Mouse (Mus musculus) MEL (cell line): ENCODE data around the gene Masp1. TPM values are rescaled to one million over a fixed set of nuclear protein-coding genes. Genes with fewer than 3 reads are reported as not detected.

Experiments used
- DNase-seq: peaks from one replicate; pipeline ENCODE4 v3.0.0; 2011; ENCODE audit warnings: low read depth, low spot score
- H3K27ac ChIP-seq: 2 replicates; pipeline ENCODE4 v1.5.1; 2012; ENCODE audit warnings: low read depth, mild to moderate bottlenecking, control low read depth, low read length, moderate library complexity; ENCODE audit not compliant: control insufficient read depth
- H3K27me3 ChIP-seq, 2 experiments: fragments of 150-350 bp in 1 of 2; sonication (generic) in 1 of 2; 2 replicates each; pipeline ENCODE4 v1.6.1; 2012; ENCODE audit warnings: low read length in 2 of 2, mild to moderate bottlenecking in 2 of 2, improper control_type of control experiment in 1 of 2, moderate library complexity in 1 of 2; ENCODE audit not compliant: insufficient read depth in 2 of 2, control insufficient read depth in 1 of 2
- H3K36me3 ChIP-seq, 2 experiments: 2 replicates each; pipeline ENCODE4 v1.6.1; 2012 to 2014; ENCODE audit warnings: low read length in 2 of 2, improper control_type of control experiment in 1 of 2, inconsistent platforms in 1 of 2, mild to moderate bottlenecking in 1 of 2; ENCODE audit not compliant: insufficient read depth in 2 of 2, control insufficient read depth in 1 of 2
- H3K4me1 ChIP-seq, 2 experiments: fragments of 150-350 bp in 1 of 2; sonication (generic) in 1 of 2; 2 replicates each; pipeline ENCODE4 v1.6.1; 2012; ENCODE audit warnings: low read length in 2 of 2, improper control_type of control experiment in 1 of 2, mild to moderate bottlenecking in 1 of 2; ENCODE audit not compliant: insufficient read depth in 2 of 2, control insufficient read depth in 1 of 2
- H3K4me3 ChIP-seq, 2 experiments: fragments of 150-350 bp in 1 of 2; sonication (generic) in 1 of 2; 2 replicates each; pipeline ENCODE4 v1.5.1; 2012; ENCODE audit warnings: low read depth in 2 of 2, low read length in 2 of 2, mild to moderate bottlenecking in 2 of 2, moderate library complexity in 2 of 2, control low read depth in 1 of 2, improper control_type of control experiment in 1 of 2; ENCODE audit not compliant: control insufficient read depth in 1 of 2, insufficient read depth in 1 of 2
- H3K79me2 ChIP-seq: 2 replicates; pipeline ENCODE4 v1.6.1; 2012; ENCODE audit warnings: mild to moderate bottlenecking, low read length, moderate library complexity; ENCODE audit not compliant: control insufficient read depth, poor library complexity, insufficient read depth
- H3K9ac ChIP-seq: 2 replicates; pipeline ENCODE4 v1.6.1; 2012; ENCODE audit warnings: low read depth, mild to moderate bottlenecking, control low read depth, low read length, moderate library complexity; ENCODE audit not compliant: control insufficient read depth, poor library complexity, severe bottlenecking
- H3K9me3 ChIP-seq: fragments of 150-350 bp; sonication (generic); replicated peaks from 2 replicates; pipeline ENCODE4 v1.6.1; 2012; ENCODE audit warnings: mild to moderate bottlenecking, low read length, improper control_type of control experiment, moderate library complexity; ENCODE audit not compliant: insufficient read depth
- CHD2 ChIP-seq: IDR thresholded peaks from 2 replicates; pipeline ENCODE4 v1.6.1; 2011; ENCODE audit warnings: low read length, improper control_type of control experiment
- CTCF ChIP-seq, 3 experiments: IDR thresholded peaks in 2 of 3; conservative IDR thresholded peaks in 1 of 3; 2 replicates each; pipeline ENCODE4 v1.5.1; 2011 to 2012; ENCODE audit warnings: low read length in 3 of 3, low read depth in 2 of 3, mild to moderate bottlenecking in 2 of 3, improper control_type of control experiment in 1 of 3, inconsistent platforms in 1 of 3, mixed read lengths in 1 of 3, moderate library complexity in 1 of 3; ENCODE audit not compliant: control insufficient read depth in 1 of 3, insufficient read depth in 1 of 3, poor library complexity in 1 of 3, severe bottlenecking in 1 of 3
- E2F4 ChIP-seq: IDR thresholded peaks from 2 replicates; pipeline ENCODE4 v1.6.1; 2011; ENCODE audit warnings: low read depth, low read length, improper control_type of control experiment, borderline replicate concordance
- ELF1 ChIP-seq: IDR thresholded peaks from 2 replicates; pipeline ENCODE4 v1.6.1; 2014; ENCODE audit warnings: low read depth, mild to moderate bottlenecking, inconsistent platforms, low read length, improper control_type of control experiment, moderate library complexity
- EP300 ChIP-seq, 2 experiments: IDR thresholded peaks; 2 replicates each; pipeline ENCODE4 v1.6.1; 2011; ENCODE audit warnings: improper control_type of control experiment in 2 of 2, low read length in 2 of 2, low read depth in 1 of 2, mild to moderate bottlenecking in 1 of 2
- GATA1 ChIP-seq: IDR thresholded peaks from 2 replicates; pipeline ENCODE4 v1.6.1; 2011; ENCODE audit warnings: low read depth, low read length, improper control_type of control experiment
- MAX ChIP-seq: IDR thresholded peaks from 2 replicates; pipeline ENCODE4 v1.6.1; 2011; ENCODE audit warnings: low read length, improper control_type of control experiment
- NELFE ChIP-seq: IDR thresholded peaks from 2 replicates; pipeline ENCODE4 v1.6.1; 2011; ENCODE audit warnings: low read depth, low read length, improper control_type of control experiment
- NRF1 ChIP-seq: IDR thresholded peaks from 2 replicates; pipeline ENCODE4 v1.6.1; 2014; ENCODE audit warnings: low read depth, mild to moderate bottlenecking, inconsistent platforms, low read length, improper control_type of control experiment, moderate library complexity; ENCODE audit not compliant: poor library complexity, insufficient read depth, severe bottlenecking
- RAD21 ChIP-seq: IDR thresholded peaks from 2 replicates; pipeline ENCODE4 v1.6.1; 2011; ENCODE audit warnings: mild to moderate bottlenecking, low read depth, low read length, improper control_type of control experiment
- SIN3A ChIP-seq: IDR thresholded peaks from 2 replicates; pipeline ENCODE4 v1.6.1; 2012; ENCODE audit warnings: low read length, improper control_type of control experiment, inconsistent platforms
- SMC3 ChIP-seq: IDR thresholded peaks from 2 replicates; pipeline ENCODE4 v1.6.1; 2011; ENCODE audit warnings: low read depth, low read length, improper control_type of control experiment
- TAL1 ChIP-seq: IDR thresholded peaks from 2 replicates; pipeline ENCODE4 v1.6.1; 2012; ENCODE audit warnings: mild to moderate bottlenecking, inconsistent platforms, low read length, moderate library complexity, mixed read lengths
- TCF12 ChIP-seq: IDR thresholded peaks from 2 replicates; pipeline ENCODE4 v1.6.1; 2014; ENCODE audit warnings: low read depth, mild to moderate bottlenecking, inconsistent platforms, low read length, improper control_type of control experiment, moderate library complexity
- USF2 ChIP-seq, 2 experiments: IDR thresholded peaks; 2 replicates each; pipeline ENCODE4 v1.6.1; 2011 to 2012; ENCODE audit warnings: improper control_type of control experiment in 2 of 2, low read length in 2 of 2, borderline replicate concordance in 1 of 2, inconsistent platforms in 1 of 2, low read depth in 1 of 2, mild to moderate bottlenecking in 1 of 2; ENCODE audit not compliant: insufficient read depth in 1 of 2
- polyA plus RNA-seq, 2 experiments: library from polyadenylated mRNA; stranded (reverse) in 1 of 2; unstranded in 1 of 2; fragments of >175 nt in 1 of 2; fragments of >200 nt in 1 of 2; gene quantifications; 2 replicates each; pipeline versions ENCODE4 v1.2.1 to v1.2.4; 2012; ENCODE audit warnings: low replicate concordance in 2 of 2, low read depth in 1 of 2; ENCODE audit not compliant: insufficient read length in 2 of 2, insufficient read depth in 1 of 2, missing spikeins in 1 of 2
- total RNA-seq: library from RNA; depleted of rRNA; stranded (reverse); fragments of 300-350 nt; gene quantifications from 2 replicates; pipeline ENCODE4 v1.2.3, GENCODE M21; 2012; rRNA removed

Masp1 gene
- total and polyA plus RNA-seq, 3 experiments, result not detected

GRCm38 (mm10) chr16:23401463-23401862 is 119.2 kb downstream of the Masp1 start:
- Histone ChIP-seq H3K4me3 (no peak overlapping the region), H3K9me3 (no peaks in the 10 kb centered on the region), H3K4me1 (peaks cover 0 to 3% of the 10 kb centered on the region in 2 experiments; a peak in 1 of 4 replicates)
- peak; percentile 49 for DNase-seq
- TF ChIP-seq USF2 (IDR thresholded peaks at IDR 0.05; ENCODE audit: borderline replicate concordance in 1 of 2, insufficient read depth in 1 of 2, low read depth in 1 of 2, low read length in 2 of 2) (no peak), ELF1 (no peak), TCF12 (peak; percentile 21; the same call in 1 of the 2 replicates), RAD21 (no peak), SIN3A (no peak), SMC3 (no peak), NRF1 (no peak), EP300 (IDR thresholded peaks at IDR 0.05; ENCODE audit: low read depth in 1 of 2, low read length in 2 of 2) (peak in 1 of 2 experiments; percentile 35; a peak in 1 of 4 replicates), MAX (no peak), NELFE (no peak), GATA1 (peak; percentile 41), CHD2 (no peak), TAL1 (peak; percentile 68), E2F4 (no peak), CTCF (IDR thresholded peaks at IDR 0.05 in 2 of 3, conservative IDR thresholded peaks at IDR 0.05 in 1 of 3; ENCODE audit: control insufficient read depth in 1 of 3, insufficient read depth in 1 of 3, low read depth in 2 of 3, low read length in 3 of 3, poor library complexity in 1 of 3, severe bottlenecking in 1 of 3) (no peak)
- TF ChIP-seq, all 39 proteins: peak for 4
- no peaks in the 10 kb centered on the region for H3K79me2 ChIP-seq
- no peak overlapping the region for H3K9ac ChIP-seq
- no peak overlapping the region for H3K27ac ChIP-seq
- H3K27me3 ChIP-seq, result no peaks in the 10 kb centered on the region
- no peaks in the 10 kb centered on the region for H3K36me3 ChIP-seq

Other genes with a start within 250 kb of the Masp1 start
- gene Rtp1, start 91.7 kb downstream of the Masp1 start, total RNA-seq, result not detected in 2 replicates
- not detected for gene Rtp1, start 91.7 kb downstream of the Masp1 start, polyA plus RNA-seq
- gene Rtp4, start 524 bp downstream of the Masp1 start, total RNA-seq, result not detected in 2 replicates
- gene Rtp4, start 524 bp downstream of the Masp1 start, polyA plus RNA-seq, result not detected